Mouse (Mus musculus): ENCODE measurements around the gene Ptafr.
"Not testable (repeated sequence)": the region's sequence is repeated elsewhere in the genome, so short reads cannot be mapped to it uniquely, and the experiment has no call there.

The Ptafr gene

DNA sequence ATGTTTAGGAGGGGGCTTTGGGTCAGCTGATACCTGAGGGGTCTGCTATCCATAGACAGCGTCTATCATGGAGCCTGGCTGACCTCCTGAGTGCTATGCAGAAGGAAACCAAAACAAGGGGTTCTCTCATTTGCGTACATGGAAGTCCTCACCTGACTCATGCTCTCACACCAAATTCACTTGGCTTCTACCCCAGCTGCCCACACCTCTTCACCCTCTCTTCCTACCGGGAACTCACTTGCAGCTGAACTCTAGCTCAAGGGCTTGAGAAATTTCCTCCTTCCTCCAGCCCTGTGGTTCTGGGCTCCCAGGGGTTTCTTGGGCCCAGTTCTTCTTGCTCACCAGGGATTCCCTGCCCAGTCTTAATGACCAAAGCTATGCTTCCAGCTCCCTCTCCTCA lies 606 bp upstream of the Ptafr start:
- DNase-seq: no peak

DNA sequence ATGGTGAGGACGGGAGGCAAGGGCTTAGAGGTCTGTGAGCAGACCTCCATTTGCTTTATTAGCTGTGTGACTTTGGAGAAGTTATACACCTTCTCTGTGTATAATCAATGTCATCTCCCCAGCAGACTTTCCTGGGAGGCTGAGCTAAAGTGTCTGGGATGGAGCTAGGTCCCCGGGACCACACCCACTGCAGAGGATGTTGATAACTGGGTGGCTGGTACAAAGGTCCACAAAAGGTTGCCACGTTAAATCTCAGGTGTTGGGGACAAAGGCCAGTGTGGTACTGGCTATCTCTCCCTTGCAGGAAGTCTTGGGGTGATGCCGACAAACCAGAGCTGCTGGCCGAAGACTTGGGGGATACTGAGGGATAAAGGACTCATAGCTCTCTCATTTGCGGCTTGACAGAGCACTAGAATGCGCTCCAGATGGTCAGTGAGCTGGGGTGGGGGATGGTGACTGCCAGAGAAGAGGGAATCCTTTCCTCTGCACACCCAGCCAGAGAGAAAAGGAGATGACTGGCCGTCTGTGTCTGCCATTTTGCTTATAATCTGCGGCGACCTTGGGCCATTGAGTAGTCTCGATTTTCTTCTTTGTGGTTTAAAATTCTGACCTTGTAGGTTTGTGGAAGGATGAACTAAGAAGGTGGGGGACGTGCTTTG lies 1.4 kb downstream of the Ptafr start:
- DNase-seq: no peak

DNA sequence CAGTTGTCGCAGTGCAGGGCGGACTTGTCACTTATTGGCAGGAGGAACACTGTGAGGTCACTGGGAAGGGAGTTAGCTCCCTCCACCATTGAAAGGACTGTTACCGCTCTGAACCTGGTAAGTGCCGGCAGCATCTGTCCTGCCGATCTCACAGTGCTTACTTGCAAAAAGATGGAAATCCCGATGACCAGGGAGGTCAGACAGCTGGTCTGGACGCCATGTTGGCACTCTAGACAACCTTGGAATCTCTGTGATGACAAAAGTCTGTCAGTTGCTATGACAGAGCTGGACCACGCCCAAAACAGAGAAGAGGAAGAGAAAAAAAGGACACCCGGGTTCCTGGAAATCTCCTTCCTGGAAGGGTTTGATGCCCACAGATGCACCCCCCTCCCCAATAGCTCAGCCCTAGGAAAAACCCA lies 3.5 kb downstream of the Ptafr start:
- no peak for DNase-seq

DNA sequence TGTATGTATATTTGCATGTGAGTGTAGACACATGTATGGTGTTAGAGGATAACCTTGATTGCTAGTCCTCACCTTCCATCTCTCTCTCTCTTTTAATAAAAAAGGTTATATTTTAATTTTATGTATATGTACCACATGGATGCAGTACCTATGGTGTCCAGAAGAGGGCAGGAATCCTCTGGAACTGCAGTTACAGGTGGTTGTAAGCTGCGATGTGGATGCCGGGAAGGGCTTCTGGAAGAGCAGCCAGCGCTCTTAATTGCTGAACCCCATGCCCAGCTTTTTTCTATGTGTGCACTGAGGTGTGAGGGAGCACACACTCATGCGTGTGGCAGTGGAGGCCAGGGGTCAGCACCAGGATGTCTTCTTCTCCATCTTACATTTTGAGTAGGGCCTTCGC lies 5.2 kb downstream of the Ptafr start:
- no peak for DNase-seq

DNA sequence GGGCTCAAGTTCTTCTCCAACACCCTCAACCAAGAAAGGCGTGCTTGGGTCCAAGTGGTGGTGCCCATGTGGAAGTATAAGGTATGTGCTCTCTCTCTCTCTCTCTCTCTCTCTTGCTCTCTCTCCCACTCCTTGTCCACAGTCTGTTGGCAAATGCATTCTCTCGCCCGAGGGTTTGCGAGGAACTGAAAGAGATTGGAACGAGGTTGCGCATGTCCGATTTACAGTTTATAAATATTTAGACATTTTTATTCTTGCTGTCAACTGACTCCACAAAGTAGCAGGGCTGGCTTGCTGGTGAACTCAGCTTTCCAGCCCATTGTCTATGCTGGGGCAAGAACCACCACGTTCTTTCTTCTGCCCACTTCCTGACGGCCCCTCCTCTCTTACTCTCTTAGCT lies 7.3 kb downstream of the Ptafr start:
- no peak for DNase-seq

DNA sequence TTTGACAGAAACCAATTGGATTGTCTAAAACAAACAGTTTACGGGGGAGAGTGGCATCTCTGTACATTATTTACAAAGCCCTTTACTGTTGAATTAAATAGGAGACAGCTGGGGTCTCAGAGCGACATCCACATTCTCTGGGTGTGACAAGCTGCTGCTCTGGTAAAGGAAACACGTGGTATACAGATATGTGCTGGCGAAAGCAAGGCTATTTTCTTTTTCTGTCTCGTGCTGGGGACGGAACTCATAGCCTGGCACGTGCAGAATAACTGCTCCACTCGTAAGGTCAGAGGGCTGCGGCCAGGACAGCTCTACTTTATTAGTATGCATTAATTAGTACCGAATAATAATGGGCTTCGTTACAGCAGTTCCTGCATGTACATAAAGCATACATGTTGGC lies 9.5 kb downstream of the Ptafr start:
- DNase-seq: no peak

DNA sequence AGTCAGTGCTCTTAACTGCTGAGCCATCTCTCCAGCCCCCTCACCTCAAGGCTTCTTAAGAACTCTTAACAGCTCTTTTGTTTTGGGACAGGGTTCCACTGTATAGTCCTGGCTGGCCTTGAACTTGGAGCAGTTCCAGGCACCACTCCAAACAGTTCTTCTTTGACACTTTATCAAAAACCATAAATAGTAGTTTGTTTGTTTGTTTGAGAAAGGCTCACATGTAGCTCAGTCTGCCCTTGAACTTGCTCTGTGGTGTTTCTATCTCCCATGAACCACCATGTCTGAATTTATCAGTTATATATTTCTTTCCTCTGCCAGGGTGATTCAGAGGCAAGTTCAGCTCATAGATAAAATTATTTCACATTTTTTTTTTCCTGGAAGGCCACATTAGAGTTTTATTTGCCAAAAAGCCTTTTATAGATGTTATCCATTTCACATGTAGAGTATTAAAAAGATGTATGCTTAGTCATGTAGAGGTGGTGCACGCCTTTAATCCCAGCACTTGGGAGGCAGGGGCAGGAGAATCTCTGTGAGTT lies 11.0 kb downstream of the Ptafr start:
- no peak for DNase-seq

DNA sequence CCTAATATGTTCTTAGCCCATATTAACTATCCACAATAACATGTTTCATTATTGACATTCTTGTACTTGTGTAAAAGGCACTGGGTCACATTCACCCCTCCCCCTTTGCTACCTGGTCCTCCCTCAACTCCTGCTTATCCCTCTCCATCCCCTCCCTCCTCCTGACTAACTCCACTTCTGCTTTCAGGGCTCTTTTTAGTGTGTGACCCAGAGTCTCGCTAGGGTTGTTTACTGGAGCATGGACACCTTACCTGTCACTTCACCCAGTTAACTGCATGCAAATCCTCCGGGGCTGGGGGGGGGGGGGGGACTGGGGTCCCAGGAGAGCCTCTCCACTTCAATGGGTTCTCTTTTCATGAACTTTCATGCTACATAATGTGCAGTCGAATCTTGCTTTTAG lies 19.9 kb downstream of the Ptafr start:
- DNase-seq: no peak

DNA sequence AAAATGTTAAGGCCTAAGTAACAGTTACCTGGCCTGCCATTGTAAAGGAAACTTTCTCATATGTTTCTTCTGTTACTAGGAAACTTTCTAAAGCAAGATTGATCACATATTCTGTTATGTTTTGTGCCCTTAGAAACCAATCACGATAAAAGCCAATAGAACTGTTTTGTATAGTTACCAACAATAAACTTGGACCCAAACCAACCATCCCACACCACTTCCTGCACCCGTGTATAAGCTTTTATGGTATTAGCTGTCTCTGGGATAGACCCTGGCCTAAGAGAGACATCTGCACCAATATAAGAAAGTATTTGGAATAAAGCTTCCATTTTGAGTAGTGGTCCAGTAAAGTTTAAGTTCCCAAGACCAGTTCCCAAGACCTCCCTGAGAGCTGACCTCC lies 21.1 kb downstream of the Ptafr start:
- no peak for DNase-seq

DNA sequence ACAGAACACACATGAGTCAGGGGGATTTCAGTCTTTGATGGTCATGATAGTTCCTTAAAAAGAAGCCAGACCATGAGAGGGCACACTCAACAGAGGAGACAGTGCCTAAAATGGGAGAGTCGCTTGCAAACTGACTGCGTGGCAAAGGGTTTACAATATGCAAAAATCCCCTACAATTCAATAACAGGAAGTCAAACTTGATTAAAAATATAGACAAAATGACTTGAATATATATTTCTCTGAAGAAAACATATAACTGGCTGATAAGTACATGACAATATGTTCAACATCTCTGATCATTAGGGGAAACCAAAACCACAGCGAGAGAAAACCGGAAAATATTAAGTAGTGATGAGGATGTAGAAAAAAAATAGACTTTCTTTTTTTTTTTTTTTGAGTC lies 22.4 kb downstream of the Ptafr start:
- no peak for DNase-seq

DNA sequence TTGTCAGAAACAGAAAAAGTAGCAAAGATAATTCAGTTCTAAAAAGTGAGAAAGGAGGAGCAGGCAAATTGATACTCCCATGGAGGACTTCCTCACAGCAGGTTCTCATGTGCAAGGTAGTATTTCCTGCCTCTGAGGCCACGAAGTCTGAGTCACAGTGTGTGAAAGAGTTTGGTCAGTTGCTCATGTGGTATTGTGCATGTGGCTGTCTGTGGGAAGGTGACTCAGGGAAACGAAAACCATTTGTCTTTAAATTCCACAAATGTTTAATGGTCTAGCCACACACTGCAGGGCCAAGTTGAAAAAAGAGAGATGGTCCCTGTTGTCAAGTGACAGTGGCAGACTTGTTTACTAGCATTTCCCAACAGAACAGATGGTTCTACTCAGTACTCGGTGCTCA lies 24.6 kb downstream of the Ptafr start:
- no peak for DNase-seq

DNA sequence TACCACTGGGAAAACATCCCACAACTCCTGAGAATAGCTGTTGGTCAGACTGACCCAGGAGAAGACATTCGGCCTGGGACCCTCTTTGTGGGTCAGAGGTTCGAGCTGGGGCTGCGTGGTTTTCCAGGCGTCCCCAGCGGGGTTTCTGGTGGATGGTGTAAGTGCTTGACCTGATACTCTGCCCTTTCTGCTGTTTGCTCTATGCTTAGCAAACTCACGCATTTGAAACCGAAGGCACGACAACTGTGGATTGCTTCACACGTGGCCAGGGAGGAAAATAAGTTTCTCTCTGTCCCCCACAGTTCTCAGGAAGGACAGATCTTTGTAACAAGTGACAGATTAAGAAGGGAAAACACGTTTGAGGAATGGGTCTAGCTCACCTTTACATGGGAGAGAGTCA lies 26.8 kb downstream of the Ptafr start:
- DNase-seq: no peak

DNA sequence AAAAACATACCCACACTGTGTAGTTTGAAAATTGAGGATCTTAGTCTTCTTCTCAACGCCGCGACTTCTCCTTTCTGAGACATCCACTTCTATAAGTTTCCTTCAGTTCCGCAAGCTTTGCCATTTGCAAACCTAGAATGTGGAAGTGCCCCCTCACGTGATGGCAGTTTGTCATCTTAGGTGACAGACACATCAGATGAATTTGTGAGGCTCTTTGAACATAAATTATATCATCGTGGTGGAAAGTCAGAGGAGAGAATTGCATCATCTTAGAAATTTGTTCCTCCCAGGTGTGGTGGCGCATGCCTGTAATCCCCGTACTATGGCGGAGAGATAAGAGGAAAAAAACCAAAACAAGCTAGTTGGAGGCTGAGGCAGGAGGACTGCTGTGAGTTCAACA lies 29.1 kb downstream of the Ptafr start:
- DNase-seq: no peak

DNA sequence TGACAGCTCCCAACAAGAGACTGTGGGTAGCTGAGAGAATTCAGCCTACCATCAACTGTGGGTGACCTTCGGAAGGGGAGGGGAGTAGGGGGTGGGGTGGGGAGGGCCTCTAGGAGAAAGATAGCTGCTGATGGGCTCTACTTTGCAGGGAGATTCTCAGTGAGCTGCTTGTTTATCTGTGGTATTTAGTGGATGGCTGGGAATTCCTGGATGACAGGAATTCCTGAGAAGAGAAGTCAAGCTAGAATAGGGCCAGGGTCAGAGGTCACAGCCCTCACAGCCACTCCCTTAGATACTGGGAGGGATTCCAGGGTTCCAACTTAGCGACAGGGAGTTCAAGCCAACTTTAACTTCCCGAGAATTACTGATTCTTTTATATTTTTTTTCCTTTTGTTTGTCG lies 30.3 kb downstream of the Ptafr start:
- DNase-seq: no peak

DNA sequence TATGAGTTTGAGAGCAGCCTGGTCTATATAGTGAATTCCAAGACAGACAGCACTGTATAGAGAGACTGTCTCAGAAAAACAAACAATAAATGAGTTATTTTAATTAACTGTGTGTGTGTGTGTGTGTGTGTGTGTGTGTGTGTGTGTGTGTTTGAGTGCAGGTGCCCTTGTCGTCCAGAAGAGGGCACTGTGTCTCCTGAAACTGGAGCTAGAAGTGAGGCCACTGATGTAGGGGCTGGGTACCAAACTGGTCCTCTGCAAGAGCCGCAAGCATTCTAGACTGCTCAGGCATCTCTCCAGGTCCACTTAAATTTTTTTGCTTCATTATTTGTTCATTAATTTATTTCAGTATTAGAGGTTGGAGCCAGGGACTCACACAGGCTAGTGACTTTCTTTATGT lies 35.0 kb downstream of the Ptafr start:
- no peak for DNase-seq

DNA sequence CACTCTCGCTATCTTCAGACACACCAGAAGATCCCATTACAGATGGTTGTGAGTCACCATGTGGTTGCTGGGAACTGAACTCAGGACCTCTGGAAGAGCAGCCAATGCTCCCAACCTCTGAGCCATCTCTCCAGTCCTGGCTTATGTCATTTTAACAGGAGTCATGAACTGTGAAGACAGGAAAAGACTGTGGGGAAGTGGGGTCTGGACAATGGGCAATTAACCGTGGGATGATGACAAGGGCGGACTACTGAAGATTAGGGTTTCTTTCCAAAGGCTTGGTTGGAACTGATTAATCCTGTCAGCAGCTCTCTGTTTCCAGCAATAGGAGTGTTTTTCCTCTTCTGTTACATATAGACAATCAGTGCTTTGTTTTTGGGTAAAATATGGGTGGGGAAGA lies 35.9 kb downstream of the Ptafr start:
- no peak for DNase-seq

DNA sequence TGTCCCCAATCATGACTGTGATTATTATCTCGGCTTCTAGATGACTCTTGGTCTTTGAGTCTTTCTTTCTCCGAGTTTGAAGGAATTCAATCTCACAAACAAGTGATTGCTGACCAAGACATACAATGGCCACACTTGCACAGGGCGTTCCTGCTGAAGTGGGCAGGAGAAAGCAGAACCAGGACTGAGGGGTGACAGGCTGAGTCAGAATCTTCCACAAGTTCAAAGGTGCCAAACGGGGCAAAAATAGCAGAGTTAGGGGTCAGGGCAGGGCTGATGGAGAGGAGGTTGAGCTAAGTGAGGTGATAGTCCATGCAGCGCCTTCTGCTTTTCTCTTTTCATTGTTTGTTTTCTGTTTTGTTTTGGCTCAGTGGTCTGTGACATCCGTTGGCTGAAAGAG lies 36.6 kb downstream of the Ptafr start:
- DNase-seq: no peak

DNA sequence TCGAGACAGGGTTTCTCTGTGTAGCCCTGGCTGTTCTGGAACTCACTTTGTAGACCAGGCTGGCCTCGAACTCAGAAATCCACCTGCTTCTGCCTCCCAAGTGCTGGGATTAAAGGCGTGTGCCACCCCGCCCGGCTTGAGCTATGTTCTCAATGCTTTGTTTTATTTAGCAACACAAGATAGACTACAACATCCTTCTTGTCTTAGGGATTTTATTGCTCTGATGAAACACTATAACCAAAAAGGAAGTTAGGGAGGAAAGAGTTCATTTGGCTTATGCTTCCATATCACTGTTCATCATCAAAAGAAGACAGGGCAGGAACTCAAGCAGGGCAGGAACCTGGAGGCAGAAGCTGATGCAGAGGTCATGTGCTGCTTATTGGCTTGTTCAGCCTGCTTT lies 37.4 kb downstream of the Ptafr start:
- DNase-seq: not testable (repeated sequence)

DNA sequence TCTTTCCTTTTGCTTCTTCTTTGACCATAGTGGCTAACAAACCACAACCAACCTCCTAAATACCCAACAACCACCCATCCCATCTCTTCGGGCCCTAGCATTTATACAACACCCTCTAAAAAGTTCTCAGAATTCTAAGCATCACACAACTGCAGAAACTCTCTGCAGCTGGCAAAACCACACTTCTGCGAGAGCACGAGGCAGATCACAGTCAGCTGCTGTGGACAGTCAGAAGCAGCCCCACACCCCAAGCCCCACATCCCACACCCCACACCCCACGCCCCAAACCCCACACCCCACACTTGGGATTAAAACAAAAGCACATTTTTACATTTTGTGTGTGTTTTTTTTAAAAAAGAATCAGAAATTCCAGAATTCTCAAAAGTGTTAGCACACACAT lies 39.6 kb downstream of the Ptafr start:
- DNase-seq: no peak

DNA sequence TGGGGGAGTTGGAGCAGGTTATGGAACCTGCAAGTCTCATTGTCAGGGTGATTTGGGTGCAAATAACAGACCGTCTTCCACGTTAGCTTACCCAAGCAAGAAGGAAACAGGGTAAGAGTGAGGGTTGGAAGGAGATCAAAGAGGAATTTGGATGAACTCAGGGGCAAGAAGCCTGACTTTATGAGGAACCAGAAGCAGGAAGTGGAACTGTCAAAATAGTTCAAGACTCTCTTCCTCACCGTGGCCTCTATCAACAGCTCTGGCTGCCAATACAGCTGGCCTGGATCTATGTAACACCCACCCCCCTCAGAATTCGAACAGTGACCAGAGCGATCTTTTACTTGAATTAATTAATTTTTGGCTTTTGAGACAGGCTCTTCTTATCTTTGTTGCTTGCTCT lies 41.9 kb downstream of the Ptafr start:
- DNase-seq: no peak

DNA sequence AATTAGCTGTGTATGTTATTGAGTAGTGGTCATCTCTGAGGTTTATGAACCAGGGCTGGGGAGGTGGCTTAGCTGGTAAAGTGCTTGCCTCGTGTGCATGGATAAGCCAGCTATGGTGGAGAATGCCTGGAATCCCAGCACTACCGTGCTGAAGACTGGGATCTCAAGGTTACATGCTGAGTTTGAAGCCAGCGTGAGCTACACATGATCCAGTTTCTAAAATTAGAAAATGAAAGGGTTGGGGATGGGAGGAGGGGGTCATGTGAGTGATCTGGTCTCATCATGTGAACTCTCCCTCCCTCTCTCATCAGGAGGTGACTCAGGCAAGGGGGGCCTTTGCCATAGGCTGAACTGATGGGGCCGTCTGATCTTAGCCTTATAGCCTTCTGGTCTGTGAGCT lies 44.3 kb downstream of the Ptafr start:
- DNase-seq: no peak

DNA sequence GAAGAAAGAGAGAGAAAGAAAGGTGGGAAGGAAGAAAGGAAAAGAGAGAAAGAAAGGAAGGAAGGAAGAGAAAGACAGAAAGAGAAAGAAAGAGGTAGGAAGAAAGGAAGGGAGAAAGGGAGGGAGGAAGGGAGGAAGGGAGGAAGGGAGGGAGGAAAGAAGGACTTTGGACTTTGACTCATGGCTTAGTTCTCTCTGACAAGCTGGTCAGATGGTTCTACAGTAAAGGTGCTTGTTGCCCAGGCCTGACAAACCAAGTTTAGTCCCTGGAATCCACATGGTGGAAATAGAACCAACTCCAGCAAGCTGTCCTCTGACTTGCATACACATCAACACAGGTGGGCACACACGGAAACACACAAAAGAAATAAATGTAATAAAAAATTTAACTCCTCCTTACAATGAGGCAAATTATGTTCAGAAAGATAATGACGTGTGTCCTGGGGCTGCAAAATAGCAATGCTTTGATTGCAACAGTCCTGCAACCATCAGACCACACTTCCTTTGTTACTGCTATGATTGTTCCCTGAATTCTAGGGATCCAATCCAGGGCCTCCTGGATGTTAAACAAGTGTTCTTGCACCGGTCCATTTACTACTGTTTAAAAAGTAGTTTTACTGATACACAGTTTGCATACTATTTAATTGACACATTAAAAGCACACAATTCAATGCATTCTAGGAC lies 46.6 kb downstream of the Ptafr start:
- DNase-seq: no peak

DNA sequence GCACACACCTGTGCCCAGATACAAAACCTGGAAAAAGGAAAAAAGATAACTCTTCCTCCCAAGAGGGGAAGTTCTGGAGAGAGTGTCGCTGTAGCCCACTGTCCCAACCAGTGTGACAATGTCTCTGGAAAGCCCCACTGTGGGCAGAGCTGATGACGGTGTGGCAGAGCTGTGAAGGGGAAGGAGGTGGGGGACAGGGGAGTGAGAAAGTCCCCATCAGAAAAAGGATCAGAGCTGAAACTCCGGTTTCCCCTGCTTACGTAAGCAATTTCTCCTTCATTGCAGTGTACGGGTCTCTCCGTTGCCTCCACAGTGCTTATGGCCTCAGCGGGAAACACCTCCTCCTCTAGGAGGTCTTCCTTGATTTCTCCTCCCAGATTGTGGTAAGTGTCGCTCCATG lies 47.5 kb downstream of the Ptafr start:
- DNase-seq: no peak

DNA sequence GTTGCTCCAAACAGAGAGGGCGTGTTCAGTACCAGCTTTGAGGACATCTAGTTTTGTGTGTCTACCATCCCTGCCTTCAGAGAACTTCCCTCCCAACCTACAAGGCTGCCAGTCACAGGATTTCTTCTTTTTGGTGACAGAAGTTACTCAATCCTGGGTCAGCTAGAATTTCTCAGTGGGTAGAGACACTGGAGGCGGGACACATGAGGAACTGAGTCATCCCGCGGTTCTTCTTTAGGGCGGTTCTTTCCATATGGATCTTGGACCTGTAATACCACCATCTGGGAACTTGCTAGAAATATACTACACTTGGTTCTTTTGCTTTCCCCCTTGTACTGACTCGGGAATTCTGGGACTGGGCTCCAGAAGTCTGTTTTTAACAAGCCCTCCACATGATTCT lies 54.0 kb downstream of the Ptafr start:
- DNase-seq: no peak

DNA sequence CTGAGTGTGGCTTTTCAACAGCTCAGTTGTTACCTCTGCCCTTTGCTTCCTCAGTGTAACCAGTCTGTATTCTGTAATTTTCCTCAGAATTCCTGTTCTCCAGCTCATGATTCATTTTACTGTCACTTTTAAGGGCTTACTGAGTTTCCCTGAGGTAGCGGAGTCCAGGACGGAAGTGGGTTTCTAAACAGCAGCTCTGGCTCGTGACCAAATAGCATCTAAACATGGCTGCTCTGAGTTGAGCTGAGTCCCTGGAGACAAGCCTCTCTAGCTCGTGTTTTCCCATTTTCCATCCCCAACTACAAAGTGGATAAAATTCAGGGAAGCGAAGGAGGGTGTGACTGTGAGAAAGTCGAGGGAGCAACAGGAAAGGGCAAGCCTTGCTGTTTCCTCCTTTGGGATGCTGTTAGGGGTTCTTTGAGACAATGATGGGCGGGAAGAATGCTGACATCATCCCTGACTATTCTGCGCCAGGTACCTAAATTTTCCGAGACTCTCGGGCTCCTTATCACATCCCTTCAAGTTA lies 55.0 kb downstream of the Ptafr start:
- no peak for DNase-seq
